Mouse (Mus musculus): ENCODE results near the gene Suclg2.

DNA sequence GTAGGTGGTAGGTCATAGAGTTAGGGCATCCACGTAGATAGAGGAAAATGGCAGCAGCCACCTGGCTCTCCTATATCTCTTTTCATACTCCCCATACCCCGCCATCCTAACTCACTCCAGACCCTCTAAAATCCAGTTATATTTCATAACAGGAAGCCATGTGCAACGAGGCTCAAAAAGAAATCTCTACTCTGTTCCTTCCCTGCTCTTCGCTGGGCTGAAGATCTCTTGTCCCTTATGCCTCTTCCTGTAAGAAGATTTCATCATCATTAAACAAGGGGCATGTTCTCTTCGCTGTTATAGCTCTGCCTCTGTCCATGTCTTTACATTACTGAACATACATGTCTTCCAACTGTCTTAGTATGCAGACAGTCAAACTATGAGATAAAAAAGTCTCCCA lies 10.8 kb upstream of the Suclg2 start:
- TF ChIP-seq CTCF (IDR thresholded peaks at IDR 0.05; ENCODE audit: low read depth, low read length) (no peak), POLR2A (IDR thresholded peaks at IDR 0.05; ENCODE audit: extremely low read depth, insufficient read depth, low read length) (no peak)

All from liver, adult 2 months (tissue).